Mouse (Mus musculus) cortical plate, adult 2 months (tissue): ENCODE data around the gene Cnrip1.

Experiments
- CTCF ChIP-seq: fragments of 200-500 bp; IDR thresholded peaks from 2 replicates; pipeline ENCODE4 v1.5.1; 2011; ENCODE audit warnings: mild to moderate bottlenecking, control low read depth, low read length; ENCODE audit not compliant: insufficient read depth; ENCODE audit errors: extremely low read depth
- POLR2A ChIP-seq: fragments of 200-500 bp; IDR thresholded peaks from 2 replicates; pipeline ENCODE4 v1.6.1; 2011; ENCODE audit warnings: mild to moderate bottlenecking, low read length, control low read depth; ENCODE audit not compliant: insufficient read depth; ENCODE audit errors: extremely low read depth

GRCm38 (mm10) chr11:17082086-17082485, 30.7 kb downstream of the Cnrip1 start:
- TF ChIP-seq POLR2A (no peak), CTCF (no peak)
